Mouse (Mus musculus): ENCODE results near the gene Pcnx2.

Gene Pcnx2

GRCm38 (mm10) chr8:125920281-125920680 lies 22.2 kb upstream of the Pcnx2 start:
- no peaks in the 10 kb centered on the region for H3K9me3 ChIP-seq (ENCODE audit: low read length)
- H3K27me3 ChIP-seq (ENCODE audit: insufficient read depth, low read length), result peaks cover 15% of the 10 kb centered on the region
- H3K4me1 ChIP-seq (replicated peaks; ENCODE audit: low read depth, low read length), result peaks cover 5% of the 10 kb centered on the region; the same call in 1 of the 2 replicates
- no peak for TF ChIP-seq POU5F1 (IDR thresholded peaks at IDR 0.05; ENCODE audit: borderline replicate concordance, low read length)
- no peak for TF ChIP-seq CTCF (conservative IDR thresholded peaks at IDR 0.05; ENCODE audit: low read length)
- H3K36me3 ChIP-seq (ENCODE audit: insufficient read depth, low read length), result no peaks in the 10 kb centered on the region
- H3K4me3 ChIP-seq (replicated peaks; ENCODE audit: low read length), result no peak overlapping the region

GRCm38 (mm10) chr8:125919560-125919959 lies 21.4 kb upstream of the Pcnx2 start:
- H3K36me3 ChIP-seq (ENCODE audit: insufficient read depth, low read length), result no peaks in the 10 kb centered on the region
- no peak for TF ChIP-seq NANOG (IDR thresholded peaks at IDR 0.05; ENCODE audit: borderline replicate concordance, low read length)
- TF ChIP-seq CTCF (conservative IDR thresholded peaks at IDR 0.05; ENCODE audit: low read length), result no peak
- no peak for TF ChIP-seq POU5F1 (IDR thresholded peaks at IDR 0.05; ENCODE audit: borderline replicate concordance, low read length)
- peaks cover 5% of the 10 kb centered on the region; the same call in 1 of the 2 replicates for H3K4me1 ChIP-seq (replicated peaks; ENCODE audit: low read depth, low read length)
- H3K27me3 ChIP-seq (ENCODE audit: insufficient read depth, low read length), result peaks cover 16% of the 10 kb centered on the region
- H3K4me3 ChIP-seq (replicated peaks; ENCODE audit: low read length), result no peak overlapping the region
- H3K9me3 ChIP-seq (ENCODE audit: low read length), result no peaks in the 10 kb centered on the region

- Histone ChIP-seq H3K27me3 (ENCODE audit: insufficient read depth, low read length) (peaks cover 18% of the 10 kb centered on the region), H3K36me3 (ENCODE audit: insufficient read depth, low read length) (no peaks in the 10 kb centered on the region), H3K4me1 (replicated peaks; ENCODE audit: low read depth, low read length) (peaks cover 5% of the 10 kb centered on the region; the same call in 1 of the 2 replicates), H3K4me3 (replicated peaks; ENCODE audit: low read length) (no peak overlapping the region), H3K9me3 (ENCODE audit: low read length) (no peaks in the 10 kb centered on the region)
- TF ChIP-seq POU5F1 (IDR thresholded peaks at IDR 0.05; ENCODE audit: borderline replicate concordance, low read length), result no peak
- TF ChIP-seq CTCF (conservative IDR thresholded peaks at IDR 0.05; ENCODE audit: low read length), result no peak
- TF ChIP-seq NANOG (IDR thresholded peaks at IDR 0.05; ENCODE audit: borderline replicate concordance, low read length), result no peak
Observed at GRCm38 (mm10) chr8:125918719-125919118, 20.6 kb upstream of the Pcnx2 start.

GRCm38 (mm10) chr8:125917013-125917412 lies 18.9 kb upstream of the Pcnx2 start:
- Histone ChIP-seq H3K9me3 (ENCODE audit: low read length) (no peaks in the 10 kb centered on the region), H3K27me3 (ENCODE audit: insufficient read depth, low read length) (peaks cover 35% of the 10 kb centered on the region), H3K36me3 (ENCODE audit: insufficient read depth, low read length) (no peaks in the 10 kb centered on the region), H3K4me3 (replicated peaks; ENCODE audit: low read length) (no peak overlapping the region), H3K4me1 (replicated peaks; ENCODE audit: low read depth, low read length) (peaks cover 5% of the 10 kb centered on the region; the same call in 1 of the 2 replicates)
- TF ChIP-seq POU5F1 (IDR thresholded peaks at IDR 0.05; ENCODE audit: borderline replicate concordance, low read length), result no peak
- no peak for TF ChIP-seq CTCF (conservative IDR thresholded peaks at IDR 0.05; ENCODE audit: low read length)
- no peak for TF ChIP-seq NANOG (IDR thresholded peaks at IDR 0.05; ENCODE audit: borderline replicate concordance, low read length)

- Histone ChIP-seq H3K4me3 (replicated peaks; ENCODE audit: low read length) (no peak overlapping the region), H3K36me3 (ENCODE audit: insufficient read depth, low read length) (no peaks in the 10 kb centered on the region), H3K9me3 (ENCODE audit: low read length) (no peaks in the 10 kb centered on the region), H3K4me1 (replicated peaks; ENCODE audit: low read depth, low read length) (peaks cover 20% of the 10 kb centered on the region), H3K27me3 (ENCODE audit: insufficient read depth, low read length) (peaks cover 55% of the 10 kb centered on the region)
- TF ChIP-seq NANOG (IDR thresholded peaks at IDR 0.05; ENCODE audit: borderline replicate concordance, low read length), result no peak
Observed at GRCm38 (mm10) chr8:125914386-125914785, 16.3 kb upstream of the Pcnx2 start.

GRCm38 (mm10) chr8:125913206-125913605 lies 15.1 kb upstream of the Pcnx2 start:
- Histone ChIP-seq H3K27me3 (ENCODE audit: insufficient read depth, low read length) (peaks cover 67% of the 10 kb centered on the region), H3K4me3 (replicated peaks; ENCODE audit: low read length) (no peak overlapping the region), H3K4me1 (replicated peaks; ENCODE audit: low read depth, low read length) (peaks cover 22% of the 10 kb centered on the region), H3K9me3 (ENCODE audit: low read length) (no peaks in the 10 kb centered on the region), H3K36me3 (ENCODE audit: insufficient read depth, low read length) (no peaks in the 10 kb centered on the region)
- TF ChIP-seq NANOG (IDR thresholded peaks at IDR 0.05; ENCODE audit: borderline replicate concordance, low read length), result no peak
- TF ChIP-seq POU5F1 (IDR thresholded peaks at IDR 0.05; ENCODE audit: borderline replicate concordance, low read length), result no peak
- TF ChIP-seq CTCF (conservative IDR thresholded peaks at IDR 0.05; ENCODE audit: low read length), result no peak

GRCm38 (mm10) chr8:125911229-125911580 lies 13.1 kb upstream of the Pcnx2 start:
- TF ChIP-seq NANOG (IDR thresholded peaks at IDR 0.05; ENCODE audit: borderline replicate concordance, low read length) (no peak), POU5F1 (IDR thresholded peaks at IDR 0.05; ENCODE audit: borderline replicate concordance, low read length) (no peak), CTCF (conservative IDR thresholded peaks at IDR 0.05; ENCODE audit: low read length) (no peak)
- no peaks in the 10 kb centered on the region for H3K9me3 ChIP-seq (ENCODE audit: low read length)
- peak overlapping the region; percentile 78 for H3K4me3 ChIP-seq (replicated peaks; ENCODE audit: low read length)
- peaks cover 67% of the 10 kb centered on the region for H3K27me3 ChIP-seq (ENCODE audit: insufficient read depth, low read length)
- H3K36me3 ChIP-seq (ENCODE audit: insufficient read depth, low read length), result no peaks in the 10 kb centered on the region
- peaks cover 17% of the 10 kb centered on the region for H3K4me1 ChIP-seq (replicated peaks; ENCODE audit: low read depth, low read length)

- TF ChIP-seq POU5F1 (IDR thresholded peaks at IDR 0.05; ENCODE audit: borderline replicate concordance, low read length) (no peak), CTCF (conservative IDR thresholded peaks at IDR 0.05; ENCODE audit: low read length) (no peak), NANOG (IDR thresholded peaks at IDR 0.05; ENCODE audit: borderline replicate concordance, low read length) (no peak)
- H3K36me3 ChIP-seq (ENCODE audit: insufficient read depth, low read length), result no peaks in the 10 kb centered on the region
Observed at GRCm38 (mm10) chr8:125910365-125911228, 12.5 kb upstream of the Pcnx2 start, which contains the start of gene Map3k21. TSS of gene Map3k21 (plus strand) at chr8:125910450.

More at GRCm38 (mm10) chr8:125910365-125911228, 12.5 kb upstream of the Pcnx2 start, which contains the start of gene Map3k21:
- Histone ChIP-seq H3K27me3 (ENCODE audit: insufficient read depth, low read length) (peaks cover 61% of the 10 kb centered on the region), H3K4me3 (replicated peaks; ENCODE audit: low read length) (peak within 1 kb of the TSS; percentile 78), H3K4me1 (replicated peaks; ENCODE audit: low read depth, low read length) (peaks cover 17% of the 10 kb centered on the region), H3K9me3 (ENCODE audit: low read length) (no peaks in the 10 kb centered on the region)
